Mouse (Mus musculus) neural tube, embryonic 13.5 days (tissue): ENCODE data around the gene 4921536K21Rik. TPM values are rescaled to one million over a fixed set of nuclear protein-coding genes. Genes with fewer than 3 reads are reported as not detected.

Experiments
- ATAC-seq: fragments of 200-750 bp; cut with Nextera tagmentation; 2 replicates; pipeline ENCODE4 v1.8.0; 2017; ENCODE audit warnings: low read depth, mild to moderate bottlenecking, moderate TSS enrichment, moderate library complexity
- H3K27ac ChIP-seq: fragments of 300-500 bp; sonication (generic); replicated peaks from 2 replicates; pipeline ENCODE4 v1.5.1; 2015; ENCODE audit warnings: moderate library complexity, mild to moderate bottlenecking, inconsistent platforms
- H3K27me3 ChIP-seq: fragments of 300-500 bp; sonication (generic); 2 replicates; pipeline ENCODE4 v1.6.1; 2015; ENCODE audit warnings: mild to moderate bottlenecking, inconsistent platforms
- H3K36me3 ChIP-seq: fragments of 300-500 bp; sonication (generic); 2 replicates; pipeline ENCODE4 v1.6.1; 2015; ENCODE audit warnings: mild to moderate bottlenecking, inconsistent platforms
- H3K4me1 ChIP-seq: fragments of 300-500 bp; sonication (generic); replicated peaks from 2 replicates; pipeline ENCODE4 v1.6.1; 2015; ENCODE audit warnings: inconsistent platforms
- H3K4me2 ChIP-seq: fragments of 300-500 bp; sonication (generic); 2 replicates; pipeline ENCODE4 v1.6.1; 2015; ENCODE audit warnings: inconsistent platforms, mild to moderate bottlenecking, moderate library complexity
- H3K4me3 ChIP-seq: fragments of 300-500 bp; sonication (generic); 2 replicates; pipeline ENCODE4 v1.5.1; 2015; ENCODE audit warnings: mild to moderate bottlenecking, inconsistent platforms
- H3K9ac ChIP-seq: fragments of 300-500 bp; sonication (generic); 2 replicates; pipeline ENCODE4 v1.6.1; 2015; ENCODE audit warnings: moderate library complexity, mild to moderate bottlenecking, inconsistent platforms
- H3K9me3 ChIP-seq: fragments of 300-500 bp; sonication (generic); 2 replicates; pipeline ENCODE4 v1.6.1; 2016; ENCODE audit warnings: inconsistent platforms
- WGBS: fragments of 180-500 bp; shearing (Covaris S2); methylation state at CpG from one replicate; pipeline ENCODE4 v1.1.7; 2015; 5-methylcytosine and 5-hydroxymethylcytosine counted together
- polyA plus RNA-seq: library from polyadenylated mRNA; unstranded; fragments of >200 nt; fragmentation: Nextera tagmentation; extraction: Ambion mirVana; gene quantifications from 2 replicates; pipeline ENCODE4 v1.2.1, GENCODE M21; 2015

4921536K21Rik gene
- polyA plus RNA-seq, 1 experiment from 2014 or later, result 0.33 TPM

GRCm38 (mm10) chr11:3850746-3851277 lies 44.1 kb downstream of the 4921536K21Rik start:
- H3K4me3 ChIP-seq, result no peak overlapping the region
- peaks cover 14% of the 10 kb centered on the region for H3K4me1 ChIP-seq
- H3K9ac ChIP-seq, result no peak overlapping the region
- H3K9me3 ChIP-seq, result no peaks in the 10 kb centered on the region
- 66% methylated on average over 5 of the region's 5 CpGs for WGBS
- H3K4me2 ChIP-seq, result no peak overlapping the region
- no peaks in the 10 kb centered on the region for H3K36me3 ChIP-seq
- ATAC-seq, result no peak; the same call in 1 of the 2 replicates
- H3K27ac ChIP-seq, result no peak overlapping the region
- no peaks in the 10 kb centered on the region for H3K27me3 ChIP-seq

GRCm38 (mm10) chr11:3850315-3850614 lies 44.6 kb downstream of the 4921536K21Rik start:
- 88% methylated on average over 2 of the region's 2 CpGs for WGBS
- H3K27me3 ChIP-seq, result no peaks in the 10 kb centered on the region
- H3K4me1 ChIP-seq, result peaks cover 14% of the 10 kb centered on the region
- no peak overlapping the region for H3K27ac ChIP-seq
- no peaks in the 10 kb centered on the region for H3K9me3 ChIP-seq
- H3K4me2 ChIP-seq, result no peak overlapping the region
- H3K36me3 ChIP-seq, result no peaks in the 10 kb centered on the region
- H3K4me3 ChIP-seq, result no peak overlapping the region
- ATAC-seq, result no peak
- H3K9ac ChIP-seq, result no peak overlapping the region

GRCm38 (mm10) chr11:3849469-3850314 lies 45.2 kb downstream of the 4921536K21Rik start:
- H3K4me1 ChIP-seq, result peaks cover 14% of the 10 kb centered on the region
- 75% methylated on average over 15 of the region's 15 CpGs for WGBS
- H3K36me3 ChIP-seq, result no peaks in the 10 kb centered on the region
- H3K9me3 ChIP-seq, result no peaks in the 10 kb centered on the region
- no peak overlapping the region for H3K4me2 ChIP-seq
- no peaks in the 10 kb centered on the region for H3K27me3 ChIP-seq
- no peak overlapping the region for H3K4me3 ChIP-seq
- ATAC-seq, result no peak
- no peak overlapping the region for H3K27ac ChIP-seq
- no peak overlapping the region for H3K9ac ChIP-seq

GRCm38 (mm10) chr11:3846351-3846750 lies 48.5 kb downstream of the 4921536K21Rik start:
- 54% methylated on average over 2 of the region's 2 CpGs for WGBS
- Histone ChIP-seq H3K9ac (no peak overlapping the region), H3K4me1 (no peaks in the 10 kb centered on the region), H3K4me2 (no peak overlapping the region), H3K27ac (no peak overlapping the region), H3K4me3 (no peak overlapping the region), H3K27me3 (no peaks in the 10 kb centered on the region), H3K9me3 (no peaks in the 10 kb centered on the region), H3K36me3 (no peaks in the 10 kb centered on the region)
- ATAC-seq, result no peak

- Histone ChIP-seq H3K4me2 (no peak overlapping the region), H3K27me3 (no peaks in the 10 kb centered on the region), H3K4me3 (no peak overlapping the region), H3K4me1 (no peaks in the 10 kb centered on the region), H3K9me3 (no peaks in the 10 kb centered on the region), H3K27ac (no peak overlapping the region), H3K36me3 (no peaks in the 10 kb centered on the region), H3K9ac (no peak overlapping the region)
- WGBS, result 80% methylated on average over 17 of the region's 17 CpGs
- no peak for ATAC-seq
Observed at GRCm38 (mm10) chr11:3843943-3844734, 50.8 kb downstream of the 4921536K21Rik start.

Other genes with a start within 250 kb of the 4921536K21Rik start
- gene Morc2a, start 245.9 kb downstream of the 4921536K21Rik start, polyA plus RNA-seq, result 34.8 and 39.8 TPM in 2 replicates
- gene Osbp2, start 31.2 kb downstream of the 4921536K21Rik start, polyA plus RNA-seq, result 12.3 and 16.8 TPM in 2 replicates
- gene Dusp18, start 142 bp upstream of the 4921536K21Rik start, polyA plus RNA-seq, result 23.0 and 24.7 TPM in 2 replicates
- 11.9 and 13.3 TPM in 2 replicates for gene Slc35e4, start 19.6 kb upstream of the 4921536K21Rik start, polyA plus RNA-seq
- 31.1 and 31.9 TPM in 2 replicates for gene Tcn2, start 37.1 kb upstream of the 4921536K21Rik start, polyA plus RNA-seq
- gene Pes1, start 68.9 kb upstream of the 4921536K21Rik start, polyA plus RNA-seq, result 56.5 and 59.4 TPM in 2 replicates
- 0.17 TPM in 1 of 2 replicates, not detected in the other for gene 4930556J24Rik, start 81.7 kb upstream of the 4921536K21Rik start, polyA plus RNA-seq
- gene Gal3st1, start 88.5 kb upstream of the 4921536K21Rik start, polyA plus RNA-seq, result 4.0 and 4.3 TPM in 2 replicates
- not detected in 2 replicates for gene Sec14l4, start 136.4 kb upstream of the 4921536K21Rik start, polyA plus RNA-seq
- gene Sec14l3, start 169.7 kb upstream of the 4921536K21Rik start, polyA plus RNA-seq, result 0.25 TPM in 1 of 2 replicates, not detected in the other
- 5.4 and 6.0 TPM in 2 replicates for gene Mtfp1, start 200.3 kb upstream of the 4921536K21Rik start, polyA plus RNA-seq
- gene Sec14l2, start 228.3 kb upstream of the 4921536K21Rik start, polyA plus RNA-seq, result 3.8 and 4.1 TPM in 2 replicates
- gene Rnf215, start 240.1 kb upstream of the 4921536K21Rik start, polyA plus RNA-seq, result 40.5 and 43.7 TPM in 2 replicates